Mouse (Mus musculus) cerebellum, adult (tissue): ENCODE measurements around the gene Tbc1d16.

Experiments used
- ATAC-seq: cut with Nextera tagmentation; 2 replicates; pipeline ENCODE4 v1.9.2; 2017; ENCODE audit warnings: mild to moderate bottlenecking, moderate library complexity, mixed read lengths; ENCODE audit not compliant: insufficient number of reproducible peaks, low FRiP score, low TSS enrichment

Gene Tbc1d16

DNA sequence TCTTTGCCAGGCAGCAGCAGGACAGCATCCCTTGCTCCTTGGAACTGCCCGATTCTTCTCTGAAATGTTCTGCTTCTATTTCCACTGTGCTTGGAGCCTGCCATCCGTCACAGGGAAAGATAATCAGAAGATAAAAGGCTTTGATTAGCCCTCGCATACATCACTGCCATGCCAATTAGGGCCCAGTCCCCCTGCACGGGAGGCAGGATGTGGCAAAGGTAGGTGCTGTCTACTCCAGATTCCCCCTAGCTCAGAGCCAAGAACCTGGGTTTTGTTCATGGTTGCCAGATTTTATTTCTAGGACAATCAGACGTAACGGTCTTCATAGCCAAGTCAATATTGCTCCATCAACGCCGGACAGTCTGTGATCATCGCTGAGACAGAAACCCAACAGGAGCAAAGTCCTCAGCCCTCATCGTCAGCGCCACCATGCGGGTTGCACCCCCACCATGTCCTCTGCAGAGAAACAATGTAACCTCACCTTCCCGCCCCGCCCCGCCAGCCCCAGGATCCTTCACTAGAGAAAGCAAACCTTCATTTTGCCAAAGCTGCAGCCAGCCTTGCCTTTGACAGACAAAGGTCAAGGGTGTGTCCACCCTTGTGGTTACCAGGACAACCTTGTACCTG is 44.5 kb downstream of the Tbc1d16 start:
- ATAC-seq = no peak

DNA sequence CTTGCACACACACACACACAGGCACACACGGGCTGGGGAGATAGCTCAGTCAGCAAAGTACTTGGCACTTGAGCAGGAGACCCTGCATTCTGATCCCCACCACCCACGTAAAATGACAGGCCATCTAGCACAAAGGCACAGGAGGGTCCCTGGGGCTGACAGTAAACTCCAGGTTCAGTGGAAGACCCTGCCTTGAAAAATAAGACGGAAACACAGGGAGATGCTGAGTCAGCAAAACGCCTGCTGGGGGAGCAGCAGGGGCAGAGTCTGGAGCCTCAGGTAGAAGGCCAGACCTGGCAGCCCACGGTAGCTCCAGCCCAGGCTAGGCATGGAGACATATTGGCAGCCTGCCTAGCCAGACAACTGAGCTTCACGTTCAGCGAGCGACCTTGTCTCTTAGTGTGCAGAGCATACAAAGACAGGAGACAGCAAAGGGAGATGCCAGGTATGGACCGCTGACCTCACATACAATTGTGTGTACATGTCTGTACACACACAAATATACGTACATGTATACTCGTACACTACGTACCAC is 46.4 kb downstream of the Tbc1d16 start:
- no peak for ATAC-seq

DNA sequence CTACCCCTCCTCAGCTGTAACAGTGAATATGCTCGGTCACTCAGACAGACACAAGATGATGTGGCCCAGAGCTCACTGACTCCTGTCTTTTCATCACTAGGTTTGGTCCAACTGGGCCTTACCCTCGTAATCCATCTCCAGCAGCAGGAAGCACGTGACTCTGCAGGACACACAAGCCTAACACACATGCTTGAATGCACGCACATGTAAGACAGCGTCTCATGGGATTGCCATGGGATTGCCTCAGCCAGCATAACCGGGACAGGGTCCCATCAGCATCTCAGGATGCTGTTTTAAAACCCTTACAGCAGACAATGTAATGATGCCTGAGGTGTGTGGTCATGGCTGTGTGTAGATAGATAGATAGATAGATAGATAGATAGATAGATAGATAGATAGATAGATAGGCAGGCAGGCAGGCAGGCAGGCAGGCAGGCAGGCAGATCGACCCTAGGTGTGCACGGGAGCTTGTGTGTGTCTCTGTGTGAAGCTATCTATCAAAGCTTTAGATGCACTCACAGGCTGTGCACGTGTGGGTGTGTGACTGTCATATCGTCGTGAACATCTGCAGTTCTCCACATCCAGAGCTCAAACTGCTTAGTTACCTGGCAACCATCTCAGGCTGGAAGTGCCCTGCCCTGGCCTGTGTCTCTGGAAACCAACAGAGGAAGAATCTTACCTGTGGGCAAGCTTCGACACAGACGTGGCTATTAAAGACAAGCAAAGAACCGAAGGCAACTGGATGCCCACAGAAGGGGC is 47.3 kb downstream of the Tbc1d16 start:
- ATAC-seq = no peak

DNA sequence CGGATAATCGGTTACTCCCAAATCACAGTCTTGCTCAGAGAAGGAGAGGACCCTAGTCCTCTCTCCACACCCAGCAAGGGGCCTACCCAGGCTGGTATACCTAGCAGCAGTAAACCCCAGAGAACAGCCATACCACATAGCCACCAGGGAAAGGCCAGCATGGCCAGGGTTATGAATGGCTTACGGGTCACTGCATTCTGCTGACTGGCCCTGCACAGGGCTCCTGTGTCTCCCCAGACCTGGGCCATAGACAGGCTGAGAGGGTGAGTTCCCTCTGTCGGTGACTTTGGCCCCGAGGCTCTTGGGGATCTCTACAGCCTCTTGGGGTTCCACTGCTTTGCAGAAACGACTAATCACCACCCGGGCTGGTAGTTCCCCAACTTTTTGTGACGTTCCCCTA is 50.0 kb downstream of the Tbc1d16 start:
- ATAC-seq = no peak

DNA sequence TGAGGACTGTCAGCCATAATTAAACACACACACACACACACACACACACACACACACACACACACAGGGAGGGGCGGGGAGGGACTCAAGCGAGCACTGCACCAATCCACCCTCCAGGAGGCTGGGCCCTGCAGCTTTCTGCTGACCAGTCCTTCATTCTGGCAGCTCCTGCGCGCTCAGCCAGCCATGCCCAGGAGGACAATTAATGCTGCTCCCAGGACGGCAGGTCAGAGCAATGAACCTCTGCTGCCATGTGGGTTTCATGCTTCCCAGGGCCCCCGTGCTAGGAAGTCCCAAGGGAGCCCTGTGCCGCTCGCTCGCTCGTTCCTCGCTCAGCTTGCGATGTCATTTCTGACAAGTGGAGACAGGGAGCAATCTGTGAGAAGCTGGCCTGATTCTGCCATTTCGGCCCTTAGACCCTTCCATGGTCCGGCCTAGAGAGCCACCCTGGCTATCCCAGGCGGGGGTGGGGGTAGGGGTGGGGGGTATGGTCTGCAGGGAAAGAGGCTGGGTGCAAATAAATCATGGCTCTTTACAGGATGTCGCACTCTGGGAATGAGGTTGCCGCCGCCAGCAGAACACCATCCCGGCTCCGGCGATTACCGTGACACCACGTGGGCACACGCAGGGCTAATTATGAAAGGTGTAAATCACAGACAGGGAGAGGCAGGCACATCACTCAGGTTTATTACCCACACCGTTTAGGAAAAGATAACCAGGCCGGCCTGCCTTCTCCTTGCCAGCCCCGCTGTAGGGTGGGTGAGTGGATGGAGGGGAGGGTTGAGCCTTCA is 51.7 kb downstream of the Tbc1d16 start:
- ATAC-seq = no peak

DNA sequence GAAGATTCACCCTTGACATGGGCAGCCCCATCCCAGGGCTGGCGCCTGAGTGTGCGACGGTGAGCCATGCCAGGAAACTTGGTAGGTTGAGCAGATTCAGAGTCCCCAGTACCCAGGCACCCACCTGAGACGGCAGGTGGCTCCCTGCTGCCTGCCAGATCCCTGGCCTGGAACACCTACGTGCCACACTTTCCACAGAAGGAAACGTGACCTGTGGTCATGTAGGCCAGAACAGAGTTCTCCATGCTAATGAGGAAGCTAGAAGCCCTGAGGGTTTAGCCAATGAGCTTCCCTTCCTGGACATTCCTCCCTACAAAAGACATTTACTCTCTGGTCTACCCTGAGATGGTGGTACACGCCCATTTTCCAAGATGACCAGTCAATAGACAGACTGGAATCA is 56.7 kb downstream of the Tbc1d16 start:
- no peak for ATAC-seq

DNA sequence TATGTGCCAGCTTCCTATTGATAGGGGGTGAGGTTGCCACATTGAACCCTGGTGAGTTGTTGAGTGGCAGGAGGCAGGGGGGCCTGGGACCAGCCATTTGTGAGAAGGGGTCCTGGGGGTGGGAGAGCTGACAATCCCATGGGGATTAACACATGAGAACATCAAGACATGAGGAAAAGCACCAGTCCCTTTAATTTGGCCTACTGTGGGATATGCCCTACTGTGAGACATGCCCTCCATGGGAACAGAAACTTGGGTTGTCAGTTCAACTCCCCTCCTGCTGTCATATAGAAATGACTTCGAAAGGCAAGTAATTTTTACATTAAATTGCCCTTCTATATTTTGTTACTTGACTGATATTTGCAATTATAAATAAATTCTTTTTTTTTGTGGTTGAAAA is 59.4 kb downstream of the Tbc1d16 start:
- no peak for ATAC-seq

DNA sequence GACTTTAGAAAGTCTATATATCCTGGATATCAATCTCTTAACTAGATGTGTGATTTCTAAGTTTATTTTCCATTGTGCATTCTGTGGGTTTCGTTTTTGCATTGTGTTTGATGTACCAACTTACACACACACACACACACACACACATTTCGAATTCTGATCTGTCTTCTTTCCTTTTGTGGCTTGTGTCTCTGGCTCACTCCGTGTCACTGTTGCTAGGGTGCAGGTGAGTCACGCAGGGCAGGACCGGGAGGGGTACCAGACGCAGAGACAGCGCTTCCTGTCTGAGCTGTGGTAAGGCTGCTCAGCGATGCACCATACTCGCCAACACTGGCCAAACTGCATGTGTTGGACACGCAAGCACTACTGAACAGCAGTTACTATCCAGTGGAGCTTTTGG is 62.3 kb downstream of the Tbc1d16 start:
- ATAC-seq = no peak

DNA sequence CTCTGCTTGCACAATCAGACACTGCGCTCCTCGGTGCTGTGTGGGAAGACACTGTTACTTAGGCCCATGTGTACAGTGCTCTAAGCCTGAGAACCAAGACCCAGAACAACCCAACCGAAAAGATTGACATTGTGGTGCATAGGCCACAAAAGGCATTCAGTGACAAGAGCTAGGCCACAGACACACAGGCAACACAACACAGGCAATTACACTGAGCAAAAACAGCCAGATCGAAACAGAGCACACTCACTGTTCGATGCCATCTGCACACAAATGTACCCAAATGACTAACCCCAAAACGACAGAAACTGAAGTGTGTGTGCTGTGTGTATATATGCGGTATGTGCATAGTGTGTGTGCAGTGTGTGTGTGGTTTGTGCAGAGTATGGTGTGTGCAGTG is 63.9 kb downstream of the Tbc1d16 start:
- no peak for ATAC-seq

DNA sequence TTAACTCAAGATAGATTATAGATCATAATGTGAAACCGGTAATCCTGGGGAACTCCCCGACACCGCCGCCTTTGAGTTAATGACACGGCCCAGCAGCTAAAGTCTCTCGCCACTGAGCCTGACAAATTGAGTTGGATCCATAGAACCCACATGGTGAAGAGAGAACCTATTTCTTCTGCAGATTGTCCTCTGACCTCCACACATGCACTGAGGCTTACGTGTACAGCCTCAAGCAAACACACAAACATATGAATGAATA is 64.6 kb downstream of the Tbc1d16 start:
- no peak for ATAC-seq

DNA sequence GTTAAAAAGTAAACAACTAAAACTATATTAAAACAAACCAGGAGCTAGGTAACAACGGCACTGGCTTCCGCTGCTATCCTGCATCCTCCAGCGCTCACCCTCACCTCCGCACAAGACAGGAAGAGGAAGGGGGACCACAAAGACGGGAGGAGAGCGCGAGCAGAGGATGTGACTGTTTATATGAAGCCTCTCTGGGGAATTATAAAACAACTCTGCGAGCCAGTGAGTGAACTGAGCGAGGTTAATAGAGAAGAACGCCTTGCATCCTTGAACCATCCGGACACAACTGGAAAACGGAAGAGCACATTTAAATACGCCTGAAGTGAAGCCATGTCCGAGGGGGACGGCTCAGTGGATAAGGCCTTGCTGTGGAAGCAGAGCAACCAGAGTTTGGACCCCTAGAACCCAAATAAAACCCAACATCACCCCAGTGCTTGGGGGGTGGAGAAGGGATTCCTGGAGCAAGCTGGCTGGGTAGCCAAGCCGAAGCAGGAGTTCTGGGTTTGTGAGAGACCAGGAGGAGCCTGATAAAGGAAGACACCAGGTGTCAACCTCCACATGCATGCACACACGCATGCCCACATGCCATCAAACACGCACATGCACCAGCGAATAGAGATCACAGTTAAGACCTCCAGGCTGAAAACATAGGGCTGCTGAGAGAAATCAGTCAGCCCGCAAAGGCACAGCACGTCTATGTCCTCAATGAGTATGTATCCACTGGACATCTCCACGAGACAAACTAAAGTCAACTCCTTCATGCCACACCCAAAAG is 65.2 kb downstream of the Tbc1d16 start:
- no peak for ATAC-seq

DNA sequence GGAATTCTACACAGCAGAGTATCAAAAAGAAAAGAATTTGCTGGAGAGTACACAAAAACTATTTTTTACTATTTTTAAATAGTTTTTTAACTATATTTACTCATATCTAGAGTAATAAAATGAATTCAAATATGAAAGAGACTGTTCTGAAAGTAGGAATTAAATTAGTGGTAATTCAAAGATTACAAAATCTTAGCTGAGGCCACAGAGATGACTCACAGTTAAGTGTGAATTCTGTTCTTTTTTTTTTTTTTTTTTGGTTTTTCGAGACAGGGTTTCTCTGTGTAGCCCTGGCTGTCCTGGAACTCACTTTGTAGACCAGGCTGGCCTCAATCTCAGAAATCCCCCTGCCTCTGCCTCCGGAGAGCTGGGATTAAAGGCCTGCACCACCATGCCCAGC is 66.6 kb downstream of the Tbc1d16 start:
- ATAC-seq = no peak

DNA sequence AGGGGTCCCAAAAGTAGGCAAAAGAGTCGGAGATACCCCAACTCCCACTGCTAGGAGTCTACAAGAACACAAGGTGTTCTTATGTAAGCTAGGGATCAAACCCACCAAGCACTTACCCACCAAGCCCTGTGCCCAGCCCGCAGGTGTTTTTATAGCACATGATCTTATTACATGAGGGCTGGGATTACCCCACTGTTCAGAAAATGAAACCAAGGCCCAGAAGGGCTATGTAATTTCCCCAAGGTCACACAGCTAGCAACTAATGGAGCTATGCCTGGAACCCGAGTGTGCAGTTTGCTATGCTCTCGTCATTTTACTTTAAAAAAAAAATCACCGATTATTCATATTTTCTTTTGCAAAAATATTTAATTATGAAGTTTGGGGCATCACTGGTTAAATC is 68.2 kb downstream of the Tbc1d16 start:
- ATAC-seq = no peak

DNA sequence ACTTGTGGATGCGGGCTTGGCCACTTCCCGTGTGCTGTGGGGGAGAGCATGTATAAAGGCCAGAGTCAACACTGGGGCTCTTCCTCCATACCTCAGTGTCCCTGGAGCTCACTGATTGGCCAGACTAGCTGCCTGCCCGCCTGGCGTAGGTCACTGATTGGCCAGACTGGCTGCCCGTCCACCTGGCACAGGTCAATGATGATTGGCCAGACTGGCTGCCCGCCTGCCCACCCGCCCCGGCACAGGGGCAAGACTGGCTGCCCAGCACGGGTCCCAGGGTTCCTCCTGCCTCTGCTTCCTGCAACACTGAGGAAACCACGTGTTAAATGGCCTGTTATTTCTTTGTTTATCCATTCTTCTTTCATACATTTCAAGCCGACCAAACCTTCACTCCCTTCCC is 68.8 kb downstream of the Tbc1d16 start:
- no peak for ATAC-seq

DNA sequence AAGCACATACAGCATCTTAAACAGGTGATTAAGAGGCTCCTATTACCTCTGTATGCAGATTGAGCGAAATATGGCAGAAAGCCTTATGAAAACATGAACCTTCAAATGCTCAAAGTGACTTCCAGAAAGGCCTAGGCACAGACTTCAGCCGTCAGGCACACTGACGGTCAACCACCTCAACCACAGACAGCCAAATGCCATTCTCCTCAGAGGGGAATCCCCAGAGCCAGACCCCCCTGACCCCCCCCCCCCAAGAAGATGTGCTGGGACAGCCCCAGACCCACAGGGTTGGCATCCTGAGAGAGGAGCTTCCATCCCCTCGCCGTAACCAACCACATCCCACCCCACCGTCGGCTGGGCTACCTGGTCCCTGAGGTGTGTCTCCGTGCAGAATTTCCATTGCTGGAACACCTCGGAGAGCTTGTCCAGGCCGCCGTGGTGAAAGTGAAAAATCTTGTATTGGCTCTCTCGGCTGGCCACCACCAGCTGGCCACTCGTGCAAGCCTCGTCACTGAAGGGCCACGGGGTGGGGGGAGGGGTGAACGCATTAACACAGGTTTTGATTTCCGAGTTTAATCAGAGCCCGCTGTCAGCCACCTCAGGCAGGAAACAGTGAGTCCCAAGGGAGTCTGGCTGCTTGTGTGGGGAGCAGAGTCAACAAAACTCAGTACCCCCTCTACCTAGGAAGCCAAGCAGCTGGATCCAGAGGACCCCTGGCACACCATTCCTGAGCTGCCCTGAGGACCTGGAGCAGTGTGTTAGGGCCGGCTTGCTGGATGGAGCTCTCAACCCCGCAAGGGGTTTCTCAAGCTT is 70.7 kb downstream of the Tbc1d16 start:
- no peak for ATAC-seq

DNA sequence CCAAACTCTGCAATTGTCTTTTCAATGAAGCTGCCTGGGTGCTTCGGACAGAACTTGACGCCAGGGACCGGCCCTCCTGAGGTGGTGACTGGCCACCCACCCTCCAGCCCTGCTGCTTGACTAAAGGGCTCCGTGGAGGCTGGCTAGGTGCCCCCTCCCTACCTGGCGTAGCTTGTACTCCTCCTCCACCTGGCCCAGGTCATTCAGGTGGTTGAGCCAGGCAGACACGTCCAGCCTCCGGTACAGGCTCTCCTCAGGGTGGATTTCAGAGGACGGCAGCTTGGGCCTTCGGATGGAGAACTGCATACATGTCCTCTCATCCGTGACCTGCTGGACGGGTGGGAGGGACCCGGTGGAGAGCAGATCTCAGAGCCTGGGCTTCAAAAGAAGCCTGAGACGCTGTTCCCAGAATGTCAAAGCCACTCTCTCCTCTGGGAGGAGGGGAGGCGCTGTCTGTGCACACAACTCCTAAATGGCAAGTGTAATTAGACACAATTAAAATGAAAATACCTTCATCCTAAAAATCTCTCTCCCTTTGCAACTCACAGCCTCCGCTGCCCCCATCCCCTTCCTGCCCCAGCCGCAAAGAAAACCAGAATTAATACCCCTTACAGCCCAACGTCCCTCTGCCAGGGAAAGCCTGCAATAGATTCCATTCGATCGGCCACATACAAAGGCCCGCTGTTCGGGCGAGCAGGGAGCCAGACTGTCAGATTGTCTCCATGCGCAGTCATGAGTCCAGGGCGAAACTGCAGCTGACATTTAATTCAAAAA is 71.6 kb downstream of the Tbc1d16 start:
- no peak for ATAC-seq

DNA sequence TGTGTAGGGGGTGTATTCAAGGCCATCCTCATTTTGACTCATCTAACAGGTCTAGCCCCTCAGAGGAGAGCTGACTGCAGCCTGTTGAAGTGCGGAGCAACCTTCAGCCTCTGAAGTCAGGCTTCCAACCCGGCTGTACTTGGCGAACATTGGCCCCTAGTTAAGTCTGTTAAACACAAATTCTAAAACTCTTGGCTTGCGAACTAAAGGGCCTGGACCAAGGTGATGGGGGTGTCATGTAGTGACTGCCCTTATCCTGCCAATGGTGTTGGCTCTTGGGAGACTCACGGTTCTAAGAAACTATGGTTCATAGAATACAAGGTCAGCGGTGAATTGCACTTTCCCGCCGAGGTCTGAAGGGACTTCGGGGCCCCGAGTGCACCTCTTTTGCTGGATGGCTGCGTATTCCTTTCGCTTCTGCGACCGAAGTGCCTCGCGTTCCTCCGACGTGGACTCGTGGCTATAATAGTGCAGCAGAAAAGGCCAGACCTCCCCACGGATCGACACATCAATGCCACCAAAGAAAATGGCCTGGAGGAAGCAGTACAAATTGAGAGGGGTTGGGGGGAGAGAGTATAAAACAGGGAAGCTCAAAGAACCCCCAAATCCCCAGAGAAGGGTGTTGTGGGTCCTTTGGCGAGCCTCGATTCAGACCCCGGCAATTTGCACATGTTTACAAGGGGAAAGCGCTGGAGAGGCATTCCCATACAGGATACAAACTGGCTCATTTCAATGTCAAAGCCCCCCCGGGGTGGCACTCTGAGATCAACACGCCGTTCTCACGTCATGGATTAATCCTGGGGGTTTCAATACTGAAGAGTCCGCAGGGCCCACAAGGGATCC is 72.4 kb downstream of the Tbc1d16 start:
- no peak for ATAC-seq

DNA sequence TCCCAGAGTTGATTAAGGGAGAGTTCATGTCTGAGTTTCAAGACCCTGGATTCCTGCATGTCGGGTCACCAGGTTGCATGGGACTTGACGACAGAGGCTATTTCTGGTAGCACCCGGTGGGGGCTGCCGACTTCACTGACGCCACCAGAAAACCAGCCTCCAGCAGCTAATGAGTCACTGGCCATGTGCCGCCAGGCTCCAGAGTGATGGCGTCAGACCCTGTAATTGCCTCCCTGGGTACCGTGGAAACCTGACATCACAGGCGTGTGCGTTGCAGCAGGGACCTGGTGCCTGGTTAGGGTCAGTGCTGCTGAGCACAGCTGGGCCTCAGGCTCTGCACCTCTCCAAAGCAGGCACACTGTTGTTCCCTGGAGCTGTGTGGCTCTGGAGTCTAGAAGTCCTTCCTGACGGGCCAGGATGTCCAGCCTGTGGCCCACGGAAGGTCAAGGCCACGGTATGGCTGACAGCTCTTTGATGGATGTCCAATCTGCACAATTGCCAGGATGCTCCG is 75.9 kb downstream of the Tbc1d16 start:
- ATAC-seq = no peak
